Mouse (Mus musculus) MEL (cell line): ENCODE results near the gene Gm37240. TPM values are rescaled to one million over a fixed set of nuclear protein-coding genes. Genes with fewer than 3 reads are reported as not detected.

Experiments used
- DNase-seq: peaks from one replicate; pipeline ENCODE4 v3.0.0; 2011; ENCODE audit warnings: low read depth, low spot score
- H3K27ac ChIP-seq: 2 replicates; pipeline ENCODE4 v1.5.1; 2012; ENCODE audit warnings: low read depth, mild to moderate bottlenecking, control low read depth, low read length, moderate library complexity; ENCODE audit not compliant: control insufficient read depth
- H3K27me3 ChIP-seq, 2 experiments: fragments of 150-350 bp in 1 of 2; sonication (generic) in 1 of 2; 2 replicates each; pipeline ENCODE4 v1.6.1; 2012; ENCODE audit warnings: low read length in 2 of 2, mild to moderate bottlenecking in 2 of 2, improper control_type of control experiment in 1 of 2, moderate library complexity in 1 of 2; ENCODE audit not compliant: insufficient read depth in 2 of 2, control insufficient read depth in 1 of 2
- H3K36me3 ChIP-seq, 2 experiments: 2 replicates each; pipeline ENCODE4 v1.6.1; 2012 to 2014; ENCODE audit warnings: low read length in 2 of 2, improper control_type of control experiment in 1 of 2, inconsistent platforms in 1 of 2, mild to moderate bottlenecking in 1 of 2; ENCODE audit not compliant: insufficient read depth in 2 of 2, control insufficient read depth in 1 of 2
- H3K4me1 ChIP-seq, 2 experiments: fragments of 150-350 bp in 1 of 2; sonication (generic) in 1 of 2; 2 replicates each; pipeline ENCODE4 v1.6.1; 2012; ENCODE audit warnings: low read length in 2 of 2, improper control_type of control experiment in 1 of 2, mild to moderate bottlenecking in 1 of 2; ENCODE audit not compliant: insufficient read depth in 2 of 2, control insufficient read depth in 1 of 2
- H3K4me3 ChIP-seq, 2 experiments: fragments of 150-350 bp in 1 of 2; sonication (generic) in 1 of 2; 2 replicates each; pipeline ENCODE4 v1.5.1; 2012; ENCODE audit warnings: low read depth in 2 of 2, low read length in 2 of 2, mild to moderate bottlenecking in 2 of 2, moderate library complexity in 2 of 2, control low read depth in 1 of 2, improper control_type of control experiment in 1 of 2; ENCODE audit not compliant: control insufficient read depth in 1 of 2, insufficient read depth in 1 of 2
- H3K79me2 ChIP-seq: 2 replicates; pipeline ENCODE4 v1.6.1; 2012; ENCODE audit warnings: mild to moderate bottlenecking, low read length, moderate library complexity; ENCODE audit not compliant: control insufficient read depth, poor library complexity, insufficient read depth
- H3K9ac ChIP-seq: 2 replicates; pipeline ENCODE4 v1.6.1; 2012; ENCODE audit warnings: low read depth, mild to moderate bottlenecking, control low read depth, low read length, moderate library complexity; ENCODE audit not compliant: control insufficient read depth, poor library complexity, severe bottlenecking
- H3K9me3 ChIP-seq: fragments of 150-350 bp; sonication (generic); replicated peaks from 2 replicates; pipeline ENCODE4 v1.6.1; 2012; ENCODE audit warnings: mild to moderate bottlenecking, low read length, improper control_type of control experiment, moderate library complexity; ENCODE audit not compliant: insufficient read depth
- BHLHE40 ChIP-seq: IDR thresholded peaks from 2 replicates; pipeline ENCODE4 v1.6.1; 2012; ENCODE audit warnings: low read depth, mild to moderate bottlenecking, inconsistent platforms, low read length, improper control_type of control experiment, borderline replicate concordance
- CHD1 ChIP-seq: IDR thresholded peaks from 2 replicates; pipeline ENCODE4 v1.6.1; 2012; ENCODE audit warnings: low read depth, mild to moderate bottlenecking, inconsistent platforms, low read length, improper control_type of control experiment
- CTCF ChIP-seq, 3 experiments: IDR thresholded peaks in 2 of 3; conservative IDR thresholded peaks in 1 of 3; 2 replicates each; pipeline ENCODE4 v1.5.1; 2011 to 2012; ENCODE audit warnings: low read length in 3 of 3, low read depth in 2 of 3, mild to moderate bottlenecking in 2 of 3, improper control_type of control experiment in 1 of 3, inconsistent platforms in 1 of 3, mixed read lengths in 1 of 3, moderate library complexity in 1 of 3; ENCODE audit not compliant: control insufficient read depth in 1 of 3, insufficient read depth in 1 of 3, poor library complexity in 1 of 3, severe bottlenecking in 1 of 3
- E2F4 ChIP-seq: IDR thresholded peaks from 2 replicates; pipeline ENCODE4 v1.6.1; 2011; ENCODE audit warnings: low read depth, low read length, improper control_type of control experiment, borderline replicate concordance
- ELF1 ChIP-seq: IDR thresholded peaks from 2 replicates; pipeline ENCODE4 v1.6.1; 2014; ENCODE audit warnings: low read depth, mild to moderate bottlenecking, inconsistent platforms, low read length, improper control_type of control experiment, moderate library complexity
- EP300 ChIP-seq, 2 experiments: IDR thresholded peaks; 2 replicates each; pipeline ENCODE4 v1.6.1; 2011; ENCODE audit warnings: improper control_type of control experiment in 2 of 2, low read length in 2 of 2, low read depth in 1 of 2, mild to moderate bottlenecking in 1 of 2
- ETS1 ChIP-seq: IDR thresholded peaks from 2 replicates; pipeline ENCODE4 v1.6.1; 2012; ENCODE audit warnings: low read depth, mild to moderate bottlenecking, inconsistent platforms, low read length, improper control_type of control experiment, moderate library complexity
- GABPA ChIP-seq: IDR thresholded peaks from 2 replicates; pipeline ENCODE4 v1.6.1; 2012; ENCODE audit warnings: low read depth, mild to moderate bottlenecking, inconsistent platforms, low read length, improper control_type of control experiment, moderate library complexity
- GATA1 ChIP-seq: IDR thresholded peaks from 2 replicates; pipeline ENCODE4 v1.6.1; 2011; ENCODE audit warnings: low read depth, low read length, improper control_type of control experiment
- HCFC1 ChIP-seq: IDR thresholded peaks from 2 replicates; pipeline ENCODE4 v1.6.1; 2012; ENCODE audit warnings: low read depth, mild to moderate bottlenecking, inconsistent platforms, low read length, improper control_type of control experiment, moderate library complexity
- JUND ChIP-seq: IDR thresholded peaks from 2 replicates; pipeline ENCODE4 v1.6.1; 2011; ENCODE audit warnings: low read depth, mild to moderate bottlenecking, improper control_type of control experiment, low read length
- KAT2A ChIP-seq: conservative IDR thresholded peaks from 2 replicates; pipeline ENCODE4 v1.6.1; 2012; ENCODE audit warnings: low read depth, low read length, improper control_type of control experiment, inconsistent platforms
- MAX ChIP-seq: IDR thresholded peaks from 2 replicates; pipeline ENCODE4 v1.6.1; 2011; ENCODE audit warnings: low read length, improper control_type of control experiment
- MAZ ChIP-seq: IDR thresholded peaks from 2 replicates; pipeline ENCODE4 v1.6.1; 2012; ENCODE audit warnings: low read depth, mild to moderate bottlenecking, inconsistent platforms, low read length, improper control_type of control experiment
- MEF2A ChIP-seq: IDR thresholded peaks from 2 replicates; pipeline ENCODE4 v1.6.1; 2014; ENCODE audit warnings: low read depth, mild to moderate bottlenecking, inconsistent platforms, low read length, improper control_type of control experiment; ENCODE audit not compliant: poor library complexity, insufficient replicate concordance, severe bottlenecking; ENCODE audit errors: extremely low read depth
- NELFE ChIP-seq: IDR thresholded peaks from 2 replicates; pipeline ENCODE4 v1.6.1; 2011; ENCODE audit warnings: low read depth, low read length, improper control_type of control experiment
- POLR2AphosphoS2 ChIP-seq: IDR thresholded peaks from 2 replicates; pipeline ENCODE4 v1.6.1; 2011; ENCODE audit warnings: low read length, improper control_type of control experiment
- POLR2AphosphoS5 ChIP-seq: IDR thresholded peaks from 2 replicates; pipeline ENCODE4 v1.6.1; 2012; ENCODE audit warnings: low read depth, borderline replicate concordance, mild to moderate bottlenecking, inconsistent platforms, low read length, moderate library complexity, mixed read lengths
- RAD21 ChIP-seq: IDR thresholded peaks from 2 replicates; pipeline ENCODE4 v1.6.1; 2011; ENCODE audit warnings: mild to moderate bottlenecking, low read depth, low read length, improper control_type of control experiment
- SIN3A ChIP-seq: IDR thresholded peaks from 2 replicates; pipeline ENCODE4 v1.6.1; 2012; ENCODE audit warnings: low read length, improper control_type of control experiment, inconsistent platforms
- TAL1 ChIP-seq: IDR thresholded peaks from 2 replicates; pipeline ENCODE4 v1.6.1; 2012; ENCODE audit warnings: mild to moderate bottlenecking, inconsistent platforms, low read length, moderate library complexity, mixed read lengths
- TCF12 ChIP-seq: IDR thresholded peaks from 2 replicates; pipeline ENCODE4 v1.6.1; 2014; ENCODE audit warnings: low read depth, mild to moderate bottlenecking, inconsistent platforms, low read length, improper control_type of control experiment, moderate library complexity
- UBTF ChIP-seq: IDR thresholded peaks from 2 replicates; pipeline ENCODE4 v1.6.1; 2012; ENCODE audit warnings: low read depth, mild to moderate bottlenecking, inconsistent platforms, low read length, improper control_type of control experiment, moderate library complexity, borderline replicate concordance; ENCODE audit not compliant: insufficient read depth
- USF1 ChIP-seq: IDR thresholded peaks from 2 replicates; pipeline ENCODE4 v1.6.1; 2014; ENCODE audit warnings: low read depth, mild to moderate bottlenecking, inconsistent platforms, low read length, improper control_type of control experiment, moderate library complexity
- ZMIZ1 ChIP-seq: IDR thresholded peaks from 2 replicates; pipeline ENCODE4 v1.6.1; 2012; ENCODE audit warnings: low read depth, mild to moderate bottlenecking, inconsistent platforms, low read length, improper control_type of control experiment, moderate library complexity
- ZNF384 ChIP-seq: IDR thresholded peaks from 2 replicates; pipeline ENCODE4 v1.6.1; 2012; ENCODE audit warnings: low read depth, mild to moderate bottlenecking, inconsistent platforms, low read length, improper control_type of control experiment
- polyA plus RNA-seq, 2 experiments: library from polyadenylated mRNA; stranded (reverse) in 1 of 2; unstranded in 1 of 2; fragments of >175 nt in 1 of 2; fragments of >200 nt in 1 of 2; gene quantifications; 2 replicates each; pipeline versions ENCODE4 v1.2.1 to v1.2.4; 2012; ENCODE audit warnings: low replicate concordance in 2 of 2, low read depth in 1 of 2; ENCODE audit not compliant: insufficient read length in 2 of 2, insufficient read depth in 1 of 2, missing spikeins in 1 of 2
- total RNA-seq: library from RNA; depleted of rRNA; stranded (reverse); fragments of 300-350 nt; gene quantifications from 2 replicates; pipeline ENCODE4 v1.2.3, GENCODE M21; 2012

Gm37240 gene
- total and polyA plus RNA-seq, 3 experiments: 0.04 TPM; not detected in 2

DNA sequence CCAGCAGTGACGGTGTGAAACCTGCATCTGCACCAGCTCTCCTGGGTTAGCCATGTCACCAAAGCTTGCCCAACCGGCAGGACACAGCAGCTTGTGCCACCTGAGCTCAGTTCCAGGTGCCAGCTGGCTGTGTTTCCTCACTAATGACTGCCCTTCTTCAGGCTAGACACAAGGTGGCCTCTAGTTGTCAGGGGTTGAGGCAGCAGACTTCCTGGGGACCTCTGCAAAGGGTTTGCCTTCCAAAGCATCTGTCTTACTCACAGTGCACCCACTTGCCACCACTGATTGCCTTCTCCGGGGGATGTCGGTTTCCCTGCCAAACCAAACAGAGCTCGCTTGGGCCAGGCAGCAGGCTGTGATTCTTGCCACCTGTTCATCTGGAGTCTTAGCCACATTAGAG, 1199.1 kb downstream of the Gm37240 start:
- H3K36me3 ChIP-seq: no peaks in the 10 kb centered on the region; a peak in 1 of 4 replicates
- no peak overlapping the region for H3K27ac ChIP-seq
- no peak for DNase-seq

GRCm38 (mm10) chr3:84687488-84687846, 1199.9 kb downstream of the Gm37240 start:
- Histone ChIP-seq H3K27ac (no peak overlapping the region), H3K79me2 (no peaks in the 10 kb centered on the region), H3K36me3 (no peaks in the 10 kb centered on the region; a peak in 1 of 4 replicates), H3K9me3 (no peaks in the 10 kb centered on the region), H3K9ac (no peak overlapping the region), H3K4me1 (peaks cover 0 to 7% of the 10 kb centered on the region in 2 experiments; a peak in 2 of 4 replicates), H3K4me3 (no peak overlapping the region), H3K27me3 (no peaks in the 10 kb centered on the region)
- TF ChIP-seq CTCF (IDR thresholded peaks at IDR 0.05 in 2 of 3, conservative IDR thresholded peaks at IDR 0.05 in 1 of 3; ENCODE audit: control insufficient read depth in 1 of 3, insufficient read depth in 1 of 3, low read depth in 2 of 3, low read length in 3 of 3, poor library complexity in 1 of 3, severe bottlenecking in 1 of 3) (no peak), GATA1 (no peak), UBTF (no peak), ETS1 (no peak), E2F4 (no peak), ZNF384 (no peak), EP300 (IDR thresholded peaks at IDR 0.05; ENCODE audit: low read depth in 1 of 2, low read length in 2 of 2) (no peak), HCFC1 (no peak), NELFE (no peak), TAL1 (no peak), JUND (no peak), USF1 (no peak), SIN3A (no peak), CHD1 (no peak), KAT2A (no peak), MAZ (no peak), TCF12 (no peak), ELF1 (no peak), BHLHE40 (no peak), ZMIZ1 (no peak)
- no peak for DNase-seq

More for the DNA sequence above, 1199.1 kb downstream of the Gm37240 start:
- Histone ChIP-seq H3K9ac (no peak overlapping the region), H3K27me3 (no peaks in the 10 kb centered on the region), H3K4me3 (no peak overlapping the region), H3K79me2 (no peaks in the 10 kb centered on the region), H3K4me1 (peaks cover 0 to 7% of the 10 kb centered on the region in 2 experiments; a peak in 2 of 4 replicates), H3K9me3 (no peaks in the 10 kb centered on the region)
- TF ChIP-seq POLR2AphosphoS5 (no peak), HCFC1 (no peak), KAT2A (no peak), GABPA (no peak), POLR2AphosphoS2 (no peak), TAL1 (no peak), JUND (no peak), MEF2A (no peak), E2F4 (no peak), RAD21 (no peak), MAX (no peak)
